Mouse (Mus musculus) cortical plate, adult 2 months (tissue): Measurements from ENCODE around the gene Med20.

ENCODE experiments used
- CTCF ChIP-seq: fragments of 200-500 bp; IDR thresholded peaks from 2 replicates; pipeline ENCODE4 v1.5.1; 2011; ENCODE audit warnings: mild to moderate bottlenecking, control low read depth, low read length; ENCODE audit not compliant: insufficient read depth; ENCODE audit errors: extremely low read depth
- POLR2A ChIP-seq: fragments of 200-500 bp; IDR thresholded peaks from 2 replicates; pipeline ENCODE4 v1.6.1; 2011; ENCODE audit warnings: mild to moderate bottlenecking, low read length, control low read depth; ENCODE audit not compliant: insufficient read depth; ENCODE audit errors: extremely low read depth

DNA sequence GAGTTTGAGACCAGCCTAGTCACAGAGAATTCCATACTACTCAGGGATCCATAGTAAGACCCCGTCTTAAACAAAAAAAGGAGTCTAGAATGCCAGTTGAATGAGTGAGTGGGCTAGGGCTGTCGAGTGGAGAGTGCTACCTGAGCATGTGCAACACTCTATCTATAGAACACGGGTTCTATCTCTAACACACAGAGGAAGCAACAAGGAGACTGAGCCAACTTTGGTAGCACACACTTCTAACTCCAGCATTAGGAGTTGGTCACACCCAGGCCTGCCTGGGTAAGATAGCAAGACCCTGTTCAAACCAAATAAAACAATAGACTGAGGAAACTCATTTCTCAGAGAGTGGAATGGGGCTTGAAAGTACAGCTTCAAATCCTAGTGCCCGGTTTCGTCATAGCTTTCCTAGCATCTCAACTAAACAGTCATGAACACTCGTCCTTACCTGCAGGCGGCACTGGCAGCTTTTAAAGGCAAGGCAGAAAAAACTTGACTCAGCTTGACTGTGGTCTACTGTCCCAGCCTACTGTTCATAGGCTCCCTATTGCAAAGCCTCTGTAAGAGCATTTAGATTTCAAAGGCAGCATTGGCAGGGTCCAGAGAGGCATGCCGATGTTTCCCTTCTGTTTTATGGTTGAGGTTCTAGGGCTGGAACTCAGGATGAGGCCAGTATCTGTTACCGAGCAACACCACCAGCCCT, 6.4 kb downstream of the Med20 start:
- TF ChIP-seq CTCF: no peak
- no peak for TF ChIP-seq POLR2A
